Mouse (Mus musculus) bone marrow macrophage, adult 2 months (primary cell): ENCODE results near the gene Mnd1.

ENCODE experiments used
- CTCF ChIP-seq: IDR thresholded peaks from 2 replicates; pipeline ENCODE4 v1.5.1; 2012; ENCODE audit warnings: low read depth, mild to moderate bottlenecking, low read length, moderate library complexity
- POLR2A ChIP-seq: IDR thresholded peaks from 2 replicates; pipeline ENCODE4 v1.6.1; 2012; ENCODE audit warnings: mild to moderate bottlenecking, low read depth, low read length, borderline replicate concordance

DNA sequence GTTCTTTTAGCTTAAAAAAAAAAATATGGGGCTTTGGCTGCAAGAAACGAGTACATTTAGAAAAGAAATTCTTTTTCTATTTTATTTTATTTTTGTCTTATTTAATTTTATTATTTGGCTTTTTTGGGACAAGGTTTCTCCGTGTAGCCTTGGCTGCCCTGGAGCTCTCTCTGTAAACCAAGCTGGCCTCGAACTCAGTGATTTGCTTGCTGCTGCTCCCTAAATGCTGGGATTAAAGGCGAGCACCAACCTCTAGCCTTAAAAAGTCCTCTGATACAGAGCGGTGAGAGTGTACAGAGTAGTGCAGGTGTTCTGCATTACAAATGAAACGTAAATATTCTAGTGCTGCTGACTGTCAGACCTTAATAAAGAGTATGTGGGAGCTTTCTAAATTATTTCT, 519 bp upstream of the Mnd1 start:
- no peak for TF ChIP-seq POLR2A
- no peak for TF ChIP-seq CTCF
